Mouse (Mus musculus) heart, postnatal 4 days (tissue): ENCODE data around the gene Mpped2. TPM values are rescaled to one million over a fixed set of nuclear protein-coding genes. Genes with fewer than 3 reads are reported as not detected.
A peak's percentile ranks its signal among the peaks of the same experiment; 100 is the strongest.

ENCODE experiments used
- DNase-seq: peaks from one replicate; pipeline ENCODE4 v3.0.0; 2021
- total RNA-seq, 2 experiments: library from RNA; stranded (reverse); gene quantifications; 2 replicates each; pipeline ENCODE4 v1.2.3; 2021

Mpped2 gene
- total RNA-seq, 2 experiments from 2014 or later: 24.9 to 27.7 TPM

DNA sequence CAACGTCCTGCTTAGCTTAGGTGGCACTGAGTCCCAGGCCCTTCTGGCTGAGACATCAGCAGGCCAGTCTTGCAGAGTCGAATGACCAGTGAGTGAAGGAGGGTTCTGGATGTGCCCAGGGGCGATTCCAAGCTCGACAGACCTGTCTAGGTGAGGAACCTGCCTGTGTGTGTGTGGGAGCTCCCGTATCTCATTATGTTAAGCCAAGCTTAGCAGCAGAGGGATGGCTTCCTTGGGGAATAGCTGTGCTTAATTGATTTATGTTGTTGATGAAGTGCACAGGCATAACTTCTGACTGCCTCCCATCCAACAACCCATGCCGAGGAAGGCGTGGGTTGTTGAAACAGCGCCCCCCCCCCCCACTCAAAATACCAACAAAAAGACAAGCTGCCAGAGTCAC, 128.2 kb downstream of the Mpped2 start:
- no peak for DNase-seq

DNA sequence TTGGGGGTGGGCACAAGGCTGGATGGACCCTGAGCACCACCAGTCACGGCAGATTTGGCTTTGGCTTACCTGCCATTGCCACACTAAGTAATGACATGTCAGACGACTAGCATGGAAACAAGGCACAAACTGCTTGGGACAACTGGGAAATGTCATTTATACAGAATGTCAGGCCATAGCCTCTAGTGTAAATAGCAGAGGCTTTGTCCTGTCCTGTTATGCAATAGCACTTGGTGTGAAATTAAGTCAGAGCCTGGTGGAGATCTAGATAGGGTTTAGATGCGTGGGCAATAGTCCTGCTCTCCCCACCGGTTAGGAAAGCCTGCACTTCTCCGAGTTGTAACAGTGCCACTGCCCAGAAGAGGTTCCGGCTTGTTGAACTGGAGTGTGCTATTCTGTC, 128.8 kb downstream of the Mpped2 start:
- DNase-seq: no peak

DNA sequence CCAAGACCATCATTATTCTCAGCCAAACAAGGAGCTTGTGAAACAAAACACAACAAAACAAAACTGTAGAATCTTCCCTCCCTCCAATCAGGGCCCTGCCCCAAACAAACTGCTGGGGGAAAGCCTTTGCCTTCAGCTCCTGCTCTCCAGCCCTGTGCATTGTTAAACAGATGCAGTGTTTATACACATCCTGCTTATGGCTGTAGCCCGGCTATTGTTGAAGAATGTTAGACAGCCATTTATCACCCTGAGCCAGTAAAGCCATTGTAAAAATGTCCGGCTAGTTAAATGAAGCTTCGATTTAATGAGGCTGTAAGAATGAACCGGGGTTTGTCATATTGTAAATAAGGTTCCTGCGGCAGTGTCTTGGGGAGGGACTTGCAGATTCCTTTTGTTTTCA, 129.5 kb downstream of the Mpped2 start:
- no peak for DNase-seq

DNA sequence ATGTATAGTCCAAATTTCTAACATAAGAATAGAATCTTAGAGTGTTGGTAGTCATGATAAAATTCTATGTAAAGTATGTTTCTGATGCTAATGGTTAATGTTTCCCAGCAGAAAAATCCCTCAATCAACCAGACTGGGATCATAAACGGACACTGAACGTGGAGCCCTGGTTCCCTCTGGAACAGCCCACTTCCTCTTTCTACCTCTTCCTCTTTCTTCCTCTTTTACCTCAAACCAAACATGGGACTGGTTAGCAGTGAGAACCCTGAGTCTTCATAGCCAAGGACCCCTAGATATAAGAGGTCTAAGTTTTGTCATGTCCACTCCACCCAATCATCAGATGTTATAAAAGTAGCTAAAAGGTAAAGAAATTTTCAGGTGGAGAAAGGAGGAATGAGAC, 132.4 kb downstream of the Mpped2 start:
- no peak for DNase-seq

DNA sequence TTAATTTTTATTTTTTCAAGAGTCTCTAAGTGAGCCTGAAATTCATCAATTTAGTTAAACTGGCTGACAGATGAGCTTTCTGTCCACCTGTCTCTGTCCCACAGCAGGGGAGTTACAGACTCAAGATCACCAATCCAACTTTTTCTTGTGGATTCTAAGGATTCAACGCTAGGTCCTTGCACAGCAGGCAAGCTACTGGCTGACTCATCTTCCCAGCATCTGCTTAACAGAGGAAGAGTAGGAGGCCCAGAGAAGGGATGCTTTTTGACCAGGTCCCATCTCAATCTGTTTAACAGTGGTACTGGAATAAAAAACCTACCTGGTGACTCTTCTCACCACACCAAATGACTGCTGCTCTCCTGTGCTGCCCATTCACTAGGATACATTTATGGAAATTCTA, 133.0 kb downstream of the Mpped2 start:
- DNase-seq: no peak

DNA sequence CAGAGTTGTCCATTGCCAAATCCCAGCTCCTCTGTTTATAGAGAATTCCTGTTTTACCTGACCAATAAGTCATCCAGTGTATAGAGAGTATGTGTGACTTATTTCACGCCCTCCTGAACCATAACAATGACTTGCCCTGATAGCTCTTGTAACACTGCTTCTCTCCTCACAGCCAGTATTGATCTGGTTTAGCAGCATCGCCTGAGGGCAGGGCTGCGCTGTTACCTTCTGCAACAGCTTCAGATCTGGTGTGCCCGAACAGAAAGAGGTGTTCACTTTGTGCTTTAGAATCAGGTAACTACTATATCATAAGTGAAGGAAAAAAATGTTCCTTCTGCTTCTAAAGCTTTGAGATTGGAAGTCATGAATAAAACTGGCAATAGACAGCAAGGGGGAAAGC, 133.7 kb downstream of the Mpped2 start:
- no peak for DNase-seq

DNA sequence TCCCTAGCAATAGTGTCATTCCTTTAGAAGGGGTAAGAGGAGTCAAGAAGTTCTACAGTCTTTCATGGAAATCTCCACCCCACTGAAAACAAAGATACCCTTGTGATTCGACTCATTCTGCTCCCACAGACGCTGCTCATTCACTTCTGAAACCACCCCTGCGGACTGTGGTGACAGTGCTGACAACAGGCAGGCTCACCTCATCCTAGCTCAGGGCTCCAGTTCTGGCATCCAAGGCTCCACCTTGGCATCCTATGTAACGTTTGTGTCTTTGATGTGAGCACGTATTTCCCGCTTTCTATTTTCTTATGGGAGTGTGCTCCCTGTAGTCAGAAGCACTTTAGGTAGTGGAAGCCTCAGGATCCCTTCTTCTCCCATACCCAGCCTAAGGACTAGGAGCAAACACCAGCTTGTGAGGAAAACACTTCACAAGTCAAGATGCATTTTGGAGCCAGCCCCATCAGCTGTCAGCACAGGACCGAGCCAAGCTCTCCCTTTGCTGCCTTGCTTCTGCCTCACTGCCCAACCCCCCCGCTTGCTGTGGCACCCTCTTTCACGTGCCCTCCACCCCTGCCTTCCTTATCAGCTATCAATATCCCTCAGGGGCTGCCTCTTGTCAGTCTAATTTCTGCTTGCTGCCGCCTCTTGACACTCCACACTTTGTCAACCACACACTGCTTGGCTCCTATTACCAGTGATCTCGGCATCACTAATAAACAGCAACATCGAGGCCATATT, 135.7 kb downstream of the Mpped2 start:
- peak; percentile 17 for DNase-seq

DNA sequence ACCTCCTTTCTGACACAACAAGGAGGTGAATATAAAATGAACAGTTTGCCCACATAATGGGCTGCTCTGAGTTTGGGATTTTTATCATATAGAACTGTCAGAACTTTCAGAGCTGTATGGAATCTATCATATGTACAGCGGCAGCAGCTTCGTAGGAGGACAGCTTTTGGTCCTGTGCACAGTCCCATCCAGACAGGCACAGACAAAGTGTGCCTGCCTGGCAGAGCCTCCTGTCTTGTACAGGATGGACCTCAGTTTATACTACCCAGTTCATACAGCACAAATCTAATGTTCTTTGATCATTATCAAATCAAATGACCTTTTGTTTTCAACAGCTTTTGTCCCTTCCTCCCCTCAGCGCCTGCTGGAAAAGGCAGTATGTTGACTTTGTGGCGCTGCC, 136.4 kb downstream of the Mpped2 start:
- no peak for DNase-seq

DNA sequence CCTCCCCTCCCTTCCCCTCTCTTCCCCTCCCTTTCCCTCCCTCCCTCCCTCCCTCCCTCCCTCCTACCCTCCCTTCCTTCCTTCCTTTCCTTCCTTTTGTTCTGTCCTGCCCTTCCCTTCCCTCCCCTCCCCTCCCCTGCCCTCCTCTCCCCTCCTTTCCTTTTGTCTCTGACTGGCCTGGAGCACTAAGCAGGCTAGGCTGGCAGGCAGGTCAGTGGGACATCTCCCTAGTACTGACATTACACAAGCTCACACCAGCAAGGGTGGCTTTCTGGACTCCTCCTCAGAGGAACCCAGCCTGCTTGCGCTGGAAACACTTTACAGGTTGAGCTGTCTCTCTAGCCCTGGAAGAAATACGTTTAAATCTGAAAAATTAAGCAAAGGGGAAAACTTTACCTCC, 139.5 kb downstream of the Mpped2 start:
- no peak for DNase-seq

DNA sequence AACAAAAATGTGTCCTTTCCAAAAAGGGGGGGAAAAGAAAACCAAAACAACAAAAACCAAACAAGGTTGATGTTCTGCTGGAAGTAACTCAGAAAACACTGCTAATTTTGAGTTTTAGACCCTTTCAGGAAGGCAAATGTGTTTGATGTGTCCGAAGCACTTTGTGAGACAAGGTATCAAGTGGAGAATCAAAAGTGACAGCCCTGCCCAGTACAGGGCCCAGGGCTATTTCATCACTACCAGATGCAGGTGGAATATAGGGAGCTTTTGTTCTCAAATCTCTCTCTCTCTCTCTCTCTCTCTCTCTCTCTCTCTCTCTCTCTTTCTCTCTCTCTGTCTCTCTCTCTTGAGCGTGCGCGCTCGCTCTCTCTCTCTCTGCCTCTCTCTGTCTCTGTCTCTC, 140.1 kb downstream of the Mpped2 start:
- DNase-seq: no peak

DNA sequence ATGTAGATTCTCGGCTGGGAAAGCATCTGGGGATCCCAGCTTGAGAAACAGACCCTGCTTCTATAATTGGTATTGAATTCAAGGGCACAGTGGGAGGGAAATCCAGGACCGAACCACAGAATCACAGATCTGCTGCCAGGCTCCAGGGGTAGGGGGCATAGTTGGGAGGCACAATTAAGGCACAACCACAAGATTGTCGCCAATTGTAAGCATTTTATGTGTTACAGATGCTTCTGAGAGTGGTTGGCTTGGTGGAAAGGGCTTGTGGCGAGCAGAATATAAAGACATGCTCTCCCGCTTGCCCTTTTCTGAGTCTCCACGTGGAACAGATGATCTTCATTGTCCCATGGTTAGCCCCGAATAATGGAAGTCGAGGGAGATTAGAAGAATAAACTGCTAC, 142.3 kb downstream of the Mpped2 start:
- no peak for DNase-seq

DNA sequence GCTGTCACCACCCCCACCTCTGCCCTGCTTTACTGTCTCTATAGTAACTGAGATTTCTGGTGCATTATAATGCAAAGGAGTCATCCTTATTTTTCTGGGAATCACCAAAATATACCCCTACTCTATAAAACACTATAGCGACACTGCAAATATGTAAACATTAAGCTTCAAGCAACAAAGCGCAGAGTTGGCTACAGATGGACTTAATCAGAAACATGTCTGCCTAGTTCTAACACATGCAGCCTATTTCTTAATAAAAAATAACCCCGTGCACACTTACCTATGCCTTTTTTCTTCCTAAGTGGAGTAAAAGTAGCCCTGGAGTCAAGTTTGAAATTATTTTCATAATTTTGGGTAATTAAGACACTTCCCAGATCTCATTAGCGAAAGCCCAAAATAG, 144.2 kb downstream of the Mpped2 start:
- no peak for DNase-seq

DNA sequence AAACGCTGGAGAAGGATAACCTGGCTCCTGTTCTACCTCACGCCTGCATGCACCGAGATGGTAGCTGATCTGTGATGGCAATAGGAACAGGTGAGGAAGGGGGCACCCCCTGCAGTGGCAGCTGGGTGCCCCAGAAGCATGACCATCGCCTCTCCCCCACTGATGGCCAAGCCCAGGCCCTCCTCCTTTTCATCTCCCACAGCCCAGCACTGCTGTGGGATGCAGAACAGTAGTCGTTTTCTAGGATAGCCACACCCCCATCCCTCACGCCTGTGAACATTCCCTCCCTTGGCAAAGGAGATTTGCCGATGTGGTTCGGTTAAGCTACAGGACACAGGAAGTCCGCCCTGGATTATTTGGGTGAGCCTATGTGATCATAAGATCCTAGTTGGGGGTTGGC, 151.1 kb downstream of the Mpped2 start:
- DNase-seq: no peak

DNA sequence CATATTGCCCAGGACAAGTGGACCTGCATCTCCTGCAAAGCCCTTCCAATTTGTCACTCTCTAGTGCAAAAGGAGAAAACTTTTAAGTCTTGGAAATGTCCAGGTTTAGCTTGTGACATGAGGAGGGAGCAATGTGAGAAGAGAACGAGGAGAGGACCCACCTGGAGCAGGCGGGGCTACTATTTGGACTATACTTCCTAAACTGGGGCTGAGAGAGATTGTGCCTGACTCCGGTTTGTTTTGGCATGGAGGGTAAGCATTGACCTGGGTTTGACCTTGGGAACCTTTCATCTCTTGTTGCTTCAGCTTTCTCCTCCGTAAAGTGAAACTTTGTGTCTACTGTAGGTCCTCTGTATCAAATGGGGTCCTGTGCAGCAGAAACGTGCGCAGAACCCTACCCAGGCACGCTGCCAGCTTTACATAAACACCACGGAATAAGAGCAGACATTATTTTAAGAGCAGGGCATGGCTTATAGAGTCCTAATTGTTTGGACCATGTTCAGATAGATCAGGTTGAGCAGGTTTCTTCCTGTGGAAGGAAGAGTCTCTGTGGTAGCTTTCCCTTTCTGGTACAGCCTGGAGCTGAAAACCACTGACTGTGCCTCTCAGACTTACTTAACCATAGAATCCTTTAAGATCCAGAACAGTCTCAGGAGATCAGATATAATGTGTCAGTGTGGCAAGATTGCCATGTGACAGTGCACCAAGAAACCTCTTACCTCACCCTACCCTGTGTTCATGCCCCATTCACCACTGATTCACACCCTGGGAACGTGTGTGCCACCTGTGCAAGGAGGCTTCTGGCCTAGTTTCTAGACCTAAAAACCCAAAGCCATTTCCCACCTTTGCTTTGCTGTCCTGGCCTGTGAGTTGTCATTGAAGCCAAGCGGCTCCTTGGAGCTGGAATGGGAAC, 152.0 kb downstream of the Mpped2 start:
- DNase-seq: no peak

DNA sequence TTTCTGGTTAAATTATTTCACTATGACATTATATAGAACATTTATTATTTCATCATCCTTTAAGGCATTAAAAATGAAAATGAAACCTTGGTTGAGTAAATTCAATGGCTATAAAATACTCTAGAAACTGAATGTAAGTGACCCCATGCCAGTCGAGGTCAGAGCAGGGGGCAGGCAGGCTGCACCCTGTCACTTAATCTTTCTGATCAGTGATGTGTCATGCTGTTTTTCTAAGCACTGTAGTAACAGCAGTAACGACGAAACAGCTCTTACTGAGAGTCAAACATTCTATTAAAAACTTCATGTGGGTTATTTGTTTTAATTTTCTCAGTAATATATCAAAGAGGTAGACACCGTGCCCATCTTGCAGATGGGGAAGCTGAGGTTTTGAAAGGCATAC, 153.4 kb downstream of the Mpped2 start:
- no peak for DNase-seq

DNA sequence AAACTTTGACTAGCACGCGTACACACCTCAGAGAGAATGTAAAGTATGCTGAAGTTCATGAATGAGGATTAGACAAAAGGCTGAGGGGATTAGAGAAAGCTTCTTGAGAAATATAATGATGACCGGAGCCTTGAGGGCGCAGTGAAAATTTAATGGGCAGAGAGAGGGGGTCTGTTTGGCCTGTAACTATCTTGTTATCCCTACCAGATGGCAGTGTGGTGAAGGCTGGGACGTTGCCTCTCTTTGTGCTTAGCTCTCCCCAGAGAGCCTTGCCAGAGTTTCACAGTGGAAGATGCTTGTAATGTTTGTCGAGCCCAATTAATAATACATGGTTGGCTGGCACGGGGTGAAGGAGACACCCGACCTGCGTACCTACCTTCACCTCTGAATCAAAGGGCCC, 156.3 kb downstream of the Mpped2 start:
- DNase-seq: no peak

DNA sequence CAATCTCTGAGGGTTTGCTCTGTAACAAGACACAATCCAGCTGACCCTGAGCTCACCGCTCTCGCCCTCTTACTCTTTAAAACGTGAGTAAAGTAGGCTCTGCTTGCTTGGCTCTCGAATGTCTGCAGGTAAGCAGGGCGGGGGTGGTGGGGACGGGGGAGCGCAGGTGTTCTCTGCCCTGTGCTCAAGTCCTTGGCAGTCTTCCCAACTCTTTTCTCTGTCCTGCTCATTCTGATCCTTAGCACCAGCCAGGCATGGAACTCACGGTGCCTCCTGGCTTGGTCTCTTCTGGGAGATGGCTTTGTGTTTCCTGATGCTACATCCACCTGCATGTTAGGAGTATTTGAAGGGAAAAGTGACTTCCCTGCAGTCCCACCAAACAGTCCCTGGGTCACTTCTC, 158.4 kb downstream of the Mpped2 start:
- DNase-seq: no peak

DNA sequence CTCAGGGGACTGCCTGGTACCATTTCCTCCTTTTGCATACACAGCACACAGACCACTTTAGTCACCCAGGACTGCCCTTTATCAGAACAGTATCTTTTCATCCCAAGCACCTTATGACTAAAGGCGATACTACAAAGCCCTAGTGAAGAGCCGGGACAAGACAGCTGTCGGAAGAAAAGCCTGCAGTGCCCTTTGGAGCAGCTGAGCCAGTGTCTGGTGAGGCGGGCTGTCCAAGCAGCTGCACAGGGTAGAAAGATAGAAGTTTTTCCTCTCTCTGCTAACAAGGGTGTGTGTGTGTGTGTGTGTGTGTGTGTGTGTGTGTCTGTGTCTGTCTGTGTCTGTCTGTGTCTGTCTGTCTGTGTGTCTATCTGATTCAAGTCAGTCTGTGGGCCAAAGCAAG, 161.1 kb downstream of the Mpped2 start:
- DNase-seq: no peak

DNA sequence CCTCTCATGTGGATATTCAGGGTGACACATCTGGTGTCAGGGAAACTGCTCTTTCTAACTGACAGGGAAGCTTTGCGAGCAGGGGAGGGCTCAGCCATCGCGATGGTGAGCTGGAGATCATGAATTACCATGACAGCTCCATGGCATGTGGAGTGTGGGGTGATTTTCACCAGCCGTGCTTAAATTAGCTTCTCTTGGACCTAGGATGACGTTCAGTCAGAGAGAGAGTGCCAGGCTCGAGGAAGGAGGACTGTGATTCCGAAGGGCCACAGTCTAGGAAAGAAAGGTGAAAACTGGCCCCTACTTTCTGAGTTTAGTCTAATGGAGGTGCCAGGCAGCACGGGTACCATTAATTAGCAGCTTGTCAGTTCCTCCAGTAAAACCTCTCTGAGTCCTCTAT, 161.7 kb downstream of the Mpped2 start:
- DNase-seq: peak; percentile 27

DNA sequence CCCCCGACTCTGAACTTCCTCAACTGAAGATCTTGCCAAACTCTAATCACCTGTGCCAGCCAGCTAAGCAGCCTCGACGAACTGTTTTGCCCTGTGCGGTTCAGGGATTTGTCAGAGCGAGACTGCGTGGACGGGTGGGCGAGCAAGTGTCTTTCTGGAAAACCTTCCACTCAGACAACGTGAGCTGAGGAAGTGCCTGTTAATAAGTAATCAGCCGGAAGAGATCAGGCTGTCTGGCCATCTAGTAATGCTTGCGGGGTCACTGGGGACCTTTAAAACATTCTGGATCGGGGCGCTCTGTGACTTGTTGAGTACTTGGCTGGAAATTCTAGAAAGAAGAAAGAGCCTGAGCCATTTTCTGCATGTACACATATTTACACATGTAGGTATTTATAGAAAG, 162.1 kb downstream of the Mpped2 start:
- DNase-seq: no peak

DNA sequence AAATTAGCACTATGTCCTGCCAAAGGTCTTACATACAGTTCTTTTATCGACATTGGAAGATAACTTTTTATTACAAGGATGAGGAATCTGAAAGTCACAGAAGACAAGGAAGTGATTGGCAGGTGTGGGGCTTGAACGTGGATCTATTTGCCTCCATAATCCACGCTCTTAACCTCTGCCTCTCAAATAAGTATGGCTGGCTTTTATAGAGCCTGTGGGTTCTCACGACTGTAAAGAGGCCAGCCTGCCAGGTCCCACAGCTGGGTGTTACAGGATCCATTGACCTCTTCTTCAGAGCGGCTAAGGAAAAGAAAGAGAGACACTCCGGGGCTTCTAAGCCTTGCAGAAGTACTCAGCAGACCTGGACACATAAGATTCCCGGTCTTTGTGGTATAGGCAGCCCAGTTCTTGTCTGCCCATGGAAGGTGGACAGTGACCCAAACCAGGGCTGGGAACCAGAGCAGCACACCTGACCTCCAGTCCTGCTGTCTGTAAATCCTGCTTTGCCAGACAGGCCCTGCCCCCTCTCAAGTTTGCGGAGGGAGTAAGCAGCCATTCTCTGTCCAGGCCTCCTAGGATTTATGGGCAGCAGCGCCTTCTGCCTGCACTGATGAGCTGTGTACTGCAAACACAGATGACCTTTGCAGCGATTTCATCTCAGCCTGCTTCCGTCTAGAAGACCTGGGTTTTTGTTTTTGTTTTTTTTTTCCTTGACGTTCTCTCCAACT, 162.7 kb downstream of the Mpped2 start:
- DNase-seq: peak; percentile 40

DNA sequence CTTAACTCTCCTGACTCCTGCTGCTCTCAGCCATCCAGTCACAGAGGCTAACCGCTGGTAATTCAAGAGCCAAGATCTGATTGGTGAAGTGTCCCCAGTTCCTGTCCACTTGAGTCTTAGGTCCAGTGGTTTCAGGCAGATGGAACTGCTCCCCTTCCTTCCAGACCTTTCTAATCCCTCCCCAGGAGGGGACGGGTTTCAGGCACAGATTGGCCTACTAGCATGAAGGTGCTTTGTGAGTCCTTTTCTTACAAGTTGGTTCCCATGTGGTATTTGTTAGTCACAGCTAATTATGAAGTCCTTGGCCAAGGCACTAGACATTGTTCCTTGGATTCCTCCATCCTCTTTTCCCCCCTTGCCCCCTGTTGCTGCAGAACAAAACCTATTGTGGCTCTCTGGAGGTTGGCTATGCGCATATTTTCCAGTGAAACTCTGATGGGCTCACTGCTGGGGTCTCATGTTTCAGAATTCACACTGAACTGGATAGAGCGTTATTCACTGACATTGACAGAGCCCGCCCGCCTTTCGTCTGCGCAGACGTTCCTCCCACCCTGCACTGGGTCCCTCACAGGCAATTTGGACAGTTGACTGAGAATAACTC, 163.4 kb downstream of the Mpped2 start:
- DNase-seq: no peak

DNA sequence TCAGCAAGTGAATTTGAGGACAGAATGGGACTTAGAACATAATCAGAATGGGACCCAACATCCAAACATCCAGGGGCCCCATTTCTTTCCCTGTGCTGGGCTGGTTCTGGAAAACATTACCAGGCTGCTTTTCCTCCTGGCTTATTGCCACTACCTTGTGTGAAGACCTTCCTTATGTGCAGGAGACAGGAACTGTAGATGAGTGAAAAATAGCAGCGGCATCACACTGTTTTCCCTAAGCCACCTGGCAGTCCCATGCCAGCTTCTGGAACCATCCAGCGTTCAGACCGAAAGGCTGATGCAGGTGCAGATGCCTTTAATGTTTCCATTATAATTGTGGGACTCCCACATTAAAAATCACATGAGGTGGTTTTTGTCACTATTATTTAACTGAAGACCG, 164.2 kb downstream of the Mpped2 start:
- no peak for DNase-seq
